Mouse (Mus musculus) cerebellum, adult 11-12 months (tissue): Measurements from ENCODE around the gene Trmt1l.
"Not testable (repeated sequence)": the region's sequence is repeated elsewhere in the genome, so short reads cannot be mapped to it uniquely, and the experiment has no call there.

Experiments
- DNase-seq: peaks from one replicate; pipeline ENCODE4 v3.0.0; 2022

The Trmt1l gene

DNA sequence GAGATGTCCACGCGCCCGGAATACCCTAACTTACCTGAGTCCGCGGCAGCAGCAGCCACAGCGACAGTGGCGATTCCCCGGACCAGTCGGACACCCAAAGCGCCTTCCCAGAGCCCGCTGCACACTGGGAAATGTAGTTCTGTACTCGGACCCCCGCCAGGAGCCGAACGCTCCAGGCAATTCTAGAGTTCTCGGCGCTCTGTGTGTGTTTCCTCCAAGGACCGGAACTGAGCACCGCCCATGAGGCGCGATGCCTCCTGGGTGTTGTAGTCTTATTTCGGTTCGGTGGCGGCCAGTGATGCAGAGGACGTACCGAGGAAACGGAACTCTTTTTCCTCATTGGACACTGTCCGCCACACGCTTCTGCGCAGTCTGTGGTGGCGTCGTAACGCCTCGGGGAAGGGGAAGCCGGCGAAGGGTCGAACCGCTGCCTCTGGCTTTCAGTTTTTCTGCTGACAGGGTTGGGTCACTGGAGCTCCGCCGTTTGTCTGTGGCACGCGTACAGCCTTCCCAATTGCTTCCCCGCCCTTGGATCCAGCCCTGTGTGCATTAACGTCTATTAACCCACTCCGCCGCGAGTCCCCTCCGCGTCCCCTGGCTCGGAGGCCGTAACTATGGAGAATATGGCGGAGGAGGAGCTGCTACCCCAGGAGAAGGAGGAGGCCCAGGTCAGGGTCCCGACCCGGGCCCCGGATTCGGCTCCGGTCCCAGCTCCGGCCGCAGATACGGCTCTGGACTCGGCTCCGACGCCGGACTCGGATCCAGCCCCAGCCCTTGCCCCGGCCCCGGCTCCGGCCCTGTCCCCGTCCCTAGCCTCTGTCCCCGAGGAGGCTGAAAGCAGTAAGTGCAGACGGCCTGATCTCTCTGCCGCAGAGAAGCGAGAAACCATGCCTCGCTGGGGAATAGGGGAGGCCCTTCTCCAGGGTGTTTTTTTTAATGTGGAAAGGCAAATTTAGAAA, at the start of gene Trmt1l, which contains the start of gene Swt1:
Gene Trmt1l (plus strand): TSS at position 280 of the 959 bp plus-strand sequence.
Gene Swt1 (minus strand): TSS at position 193 of the 959 bp plus-strand sequence.
- peak; percentile 99 for DNase-seq

DNA sequence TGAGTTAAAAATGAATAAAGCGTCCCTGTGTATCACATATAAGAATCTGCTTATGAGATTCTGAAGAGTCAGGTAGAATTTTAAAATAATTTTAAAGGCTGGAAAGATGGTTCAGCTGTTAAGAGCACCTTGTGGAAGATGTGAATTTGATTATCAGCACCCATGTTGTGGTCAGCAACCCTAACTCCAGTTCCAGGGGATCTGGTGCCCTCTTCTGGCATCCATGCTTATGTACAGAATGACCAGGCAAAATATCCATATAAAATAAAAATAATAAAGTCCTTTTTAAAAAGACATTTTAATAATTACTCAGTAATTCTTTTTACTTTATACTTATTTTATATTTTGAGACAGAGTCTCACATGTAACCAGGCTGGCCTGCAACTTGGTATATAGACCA, 38.3 kb upstream of the Trmt1l start:
- no peak for DNase-seq

DNA sequence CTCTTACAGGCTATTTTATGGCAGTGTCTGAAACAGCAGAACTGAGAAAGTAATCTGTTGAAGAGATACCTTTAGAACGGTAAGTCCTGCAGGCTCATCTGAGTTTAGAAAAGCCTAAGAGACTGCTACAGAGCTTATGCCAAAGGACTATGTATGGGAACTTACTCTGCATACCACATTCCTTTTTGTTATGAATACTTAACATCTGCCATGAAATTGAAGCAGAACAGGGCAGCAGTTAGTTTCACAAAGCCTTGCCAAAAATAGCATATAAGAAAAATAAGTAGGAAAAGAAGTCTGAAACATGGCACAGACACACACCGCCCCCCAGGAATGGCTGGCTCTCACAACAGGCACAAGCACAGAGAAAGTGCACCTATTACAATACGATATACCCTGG, 18.5 kb upstream of the Trmt1l start:
- no peak for DNase-seq

DNA sequence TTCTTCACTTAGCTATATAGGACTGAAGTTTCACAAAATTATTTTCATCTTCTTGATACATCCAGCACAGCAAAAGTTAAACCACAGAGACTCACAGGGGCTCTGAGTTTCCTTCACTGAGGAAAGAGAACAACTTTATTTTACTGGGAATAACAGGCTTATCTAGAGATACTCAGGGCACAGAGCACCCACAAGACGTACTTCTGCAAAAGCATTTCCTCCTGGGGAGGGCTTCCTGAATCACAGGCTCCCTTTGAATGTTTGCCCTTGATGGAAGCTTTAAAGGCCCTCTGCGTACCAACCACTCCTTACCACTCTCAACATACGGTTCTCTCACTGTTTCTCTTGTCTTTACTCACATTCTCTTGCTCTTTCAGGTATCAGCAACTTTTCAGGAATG, 6.2 kb upstream of the Trmt1l start:
- DNase-seq, result no peak

DNA sequence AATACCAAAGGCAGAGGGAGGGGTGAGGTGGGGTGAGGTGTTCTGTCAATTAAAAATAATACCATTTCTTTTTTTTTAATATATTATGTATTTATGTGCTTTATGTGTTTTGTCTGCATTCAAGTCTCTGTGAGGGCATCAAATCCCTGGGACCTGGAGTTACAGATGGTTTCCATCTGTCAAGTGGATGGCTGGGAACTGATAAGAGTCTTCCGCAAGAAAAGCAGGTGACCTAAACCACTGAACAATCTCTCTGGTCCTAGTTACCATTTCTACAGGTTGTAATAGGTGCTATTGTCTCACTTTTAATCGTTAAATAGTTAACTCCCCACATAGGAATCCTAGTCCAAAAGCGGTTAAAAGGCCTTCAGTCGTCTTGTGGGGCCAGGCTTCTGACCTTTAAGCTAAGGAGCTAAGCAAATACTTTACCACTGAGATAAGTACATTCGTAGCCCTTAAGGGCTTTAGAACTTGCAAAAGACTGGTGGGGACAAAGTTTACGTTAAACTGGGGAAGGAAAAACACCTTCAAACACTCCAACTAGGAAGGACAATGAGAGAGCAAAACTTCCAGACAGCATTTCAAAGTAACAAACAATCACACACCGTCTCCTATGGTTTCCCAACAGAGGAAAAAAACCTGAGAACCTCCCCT, 1.3 kb upstream of the Trmt1l start:
- DNase-seq, result no peak

DNA sequence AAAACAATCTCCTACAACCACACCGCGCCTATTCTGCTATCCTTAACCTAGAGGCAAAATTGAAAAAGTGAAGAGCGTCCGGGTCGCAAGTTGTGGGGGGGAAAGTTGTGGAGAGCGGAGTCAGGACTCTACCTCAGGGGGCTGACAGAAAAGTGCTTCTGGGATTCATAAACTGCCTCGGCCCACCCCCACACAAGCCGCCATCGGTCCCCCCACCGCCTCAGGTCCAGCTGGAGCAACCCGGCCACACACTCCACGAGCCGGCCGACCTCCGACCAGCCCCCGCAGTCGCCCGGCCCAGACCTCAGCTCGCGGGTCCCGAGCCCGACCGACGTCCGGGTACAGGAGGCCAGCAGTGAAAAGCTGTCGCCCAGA, 467 bp upstream of the Trmt1l start:
- DNase-seq, result no peak

DNA sequence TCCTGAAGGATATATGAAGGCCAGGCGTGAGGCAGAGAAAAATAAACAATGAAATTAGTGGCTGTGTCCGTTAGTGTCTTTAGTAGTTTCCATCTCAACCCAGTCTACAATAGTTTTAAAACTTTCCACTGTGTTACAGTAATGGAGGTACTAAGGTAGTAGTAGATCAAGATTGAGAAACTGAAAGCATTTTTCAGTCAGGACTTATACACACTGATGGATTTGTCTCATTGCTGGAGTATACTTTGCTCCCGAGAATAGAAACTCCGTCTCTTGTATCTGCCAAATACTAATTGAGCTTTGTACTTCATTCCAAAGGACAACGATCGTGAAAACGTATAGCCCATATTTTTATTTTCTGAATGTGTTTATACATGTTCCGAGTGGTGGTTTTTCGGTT, 974 bp downstream of the Trmt1l start:
- DNase-seq, result no peak

DNA sequence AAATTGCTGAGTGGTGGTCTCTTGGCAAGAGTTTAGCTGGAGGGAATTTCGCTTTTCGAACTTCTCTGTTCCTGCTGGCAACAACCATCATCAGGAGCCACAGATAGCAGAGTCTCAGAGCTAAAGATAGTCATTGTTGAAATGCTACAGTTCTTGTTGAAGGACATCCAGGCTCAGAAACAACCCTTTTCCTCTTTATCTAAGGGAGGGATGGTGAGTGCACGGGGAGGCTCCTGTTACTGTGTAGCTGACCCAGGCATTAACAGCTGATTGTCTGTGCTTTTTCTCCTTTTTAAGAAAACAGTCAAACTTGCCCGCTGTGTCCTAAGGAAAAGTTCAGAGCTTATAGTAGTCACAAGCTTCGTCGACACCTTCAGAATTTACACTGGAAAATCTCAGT, 7.1 kb downstream of the Trmt1l start:
- no peak for DNase-seq

DNA sequence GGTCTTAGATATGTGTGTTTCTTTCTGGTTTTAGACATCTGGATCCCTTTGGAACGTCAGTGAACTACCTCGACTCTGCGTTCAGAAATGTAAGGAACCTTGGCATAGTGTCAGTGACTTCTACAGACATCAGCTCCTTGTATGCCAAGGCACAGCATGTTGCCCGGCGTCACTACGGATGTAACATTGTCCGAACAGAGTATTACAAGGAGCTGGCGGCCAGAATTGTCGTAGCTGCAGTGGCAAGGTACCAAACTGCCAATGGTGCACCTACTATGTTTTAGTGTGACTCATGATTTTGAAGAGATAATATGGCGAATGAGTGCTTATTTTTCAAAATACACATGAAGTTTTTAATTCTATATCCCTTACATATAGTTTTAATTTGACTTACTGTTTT, 21.5 kb downstream of the Trmt1l start:
- DNase-seq, result peak; percentile 22

DNA sequence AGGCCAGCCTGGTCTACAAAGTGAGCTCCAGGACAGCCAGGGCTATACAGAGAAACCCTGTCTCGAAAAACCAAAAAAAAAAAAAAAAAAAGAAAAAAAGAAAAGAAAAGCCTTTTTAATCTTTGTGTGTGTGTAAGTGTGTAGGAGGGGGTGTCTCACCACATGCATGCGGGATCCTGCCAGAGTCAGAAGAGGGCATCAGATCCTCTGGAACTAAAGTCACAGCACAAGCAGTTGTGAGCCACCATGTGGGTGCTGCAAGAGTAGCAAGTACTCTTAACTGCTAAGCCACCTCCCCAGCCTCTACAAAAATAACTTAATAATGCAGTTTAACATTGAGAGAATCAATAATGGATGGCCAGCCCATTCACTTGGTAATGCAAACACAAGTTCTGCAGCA, 22.5 kb downstream of the Trmt1l start:
- no peak for DNase-seq

DNA sequence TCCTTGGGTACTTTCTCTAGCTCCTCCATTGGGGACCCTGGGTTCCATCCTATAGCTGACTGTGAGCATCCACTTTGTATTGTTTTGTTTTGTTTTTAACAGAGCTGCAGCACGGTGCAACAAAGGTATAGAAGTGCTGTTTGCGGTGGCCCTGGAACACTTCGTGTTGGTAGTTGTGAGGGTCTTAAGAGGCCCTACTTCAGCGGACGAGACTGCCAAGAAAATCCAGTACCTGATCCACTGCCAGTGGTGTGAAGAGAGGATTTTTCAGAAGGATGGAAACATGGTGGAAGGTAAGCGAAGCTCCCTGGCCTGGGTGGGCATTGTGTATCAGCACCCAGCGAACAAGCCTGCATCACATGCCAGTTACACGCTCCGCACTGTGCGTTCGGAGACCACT, 23.6 kb downstream of the Trmt1l start:
- no peak for DNase-seq

DNA sequence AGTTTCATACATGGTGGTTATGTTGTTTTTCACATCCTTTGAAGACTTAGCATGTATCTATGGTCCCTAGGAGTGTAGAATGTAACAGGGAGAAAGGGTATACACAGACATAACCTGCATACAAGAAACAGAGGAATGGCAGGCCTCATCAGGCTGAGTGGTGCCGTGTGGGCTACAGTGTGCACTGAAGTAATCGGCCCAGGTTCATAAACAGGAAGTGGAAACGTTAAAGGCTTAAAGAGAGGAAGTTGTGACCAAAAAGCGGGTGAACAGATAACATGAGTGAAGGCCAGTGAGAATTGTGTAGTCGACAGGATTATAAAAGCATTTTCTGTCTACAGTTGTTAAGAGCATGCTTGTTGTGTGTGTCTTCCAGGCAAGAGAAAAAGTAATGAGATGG, 28.7 kb downstream of the Trmt1l start:
- no peak for DNase-seq

DNA sequence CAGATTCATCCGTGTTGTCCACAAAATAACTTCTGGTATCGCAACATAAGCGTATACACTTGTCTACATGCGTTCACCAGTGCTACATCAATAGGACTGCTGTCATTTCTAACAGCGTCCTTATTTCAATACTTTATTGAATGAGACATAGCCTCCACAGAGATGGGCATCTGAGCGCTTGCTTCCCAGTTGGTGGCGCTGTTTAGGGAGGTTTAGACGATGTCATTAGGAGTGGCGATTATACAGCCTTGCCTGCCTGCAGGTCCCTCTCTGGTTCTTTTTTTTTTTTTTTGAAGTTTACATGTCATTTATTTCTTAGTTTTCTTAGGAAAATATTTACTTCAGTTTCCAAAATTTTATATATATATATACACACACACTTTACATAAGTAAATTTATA, 32.9 kb downstream of the Trmt1l start:
- no peak for DNase-seq

DNA sequence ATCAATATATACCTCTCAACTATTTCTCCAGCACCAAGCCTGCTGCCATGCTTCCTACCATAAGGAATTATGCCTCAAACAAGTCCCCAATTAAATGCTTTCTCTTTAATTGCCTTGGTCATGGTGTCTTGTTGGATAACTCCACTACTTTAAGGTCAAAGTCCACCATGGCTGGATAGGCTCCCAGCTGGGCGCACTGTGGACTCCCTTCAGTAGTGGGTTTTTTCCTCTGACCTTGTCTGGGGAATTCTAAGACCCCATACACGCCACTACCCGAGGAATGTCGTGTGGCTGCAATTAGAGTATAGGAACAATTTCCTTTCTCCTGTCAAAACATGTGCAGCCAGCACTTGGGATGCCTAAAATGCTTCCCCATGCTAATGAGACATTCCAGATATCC, 36.6 kb downstream of the Trmt1l start:
- DNase-seq, result no peak

DNA sequence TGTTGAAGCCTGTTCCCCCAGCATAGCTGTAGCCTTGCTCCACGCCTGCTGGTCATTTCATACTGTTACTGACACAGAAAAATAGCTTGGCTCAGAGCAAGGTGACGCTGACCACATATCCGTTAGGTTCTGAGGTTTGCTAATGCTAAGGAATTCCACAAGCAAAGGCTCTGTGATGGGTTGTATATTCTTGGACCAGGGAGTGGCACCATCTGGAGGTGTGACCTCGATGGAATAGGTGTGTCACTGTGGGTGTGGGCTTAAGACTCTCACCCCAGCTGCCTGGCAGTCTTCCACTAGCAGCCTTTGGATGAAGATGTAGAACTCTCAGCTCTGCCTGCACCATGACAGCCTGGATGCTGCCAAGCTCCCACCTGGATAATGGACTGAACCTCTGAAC, 38.2 kb downstream of the Trmt1l start:
- DNase-seq, result no peak

DNA sequence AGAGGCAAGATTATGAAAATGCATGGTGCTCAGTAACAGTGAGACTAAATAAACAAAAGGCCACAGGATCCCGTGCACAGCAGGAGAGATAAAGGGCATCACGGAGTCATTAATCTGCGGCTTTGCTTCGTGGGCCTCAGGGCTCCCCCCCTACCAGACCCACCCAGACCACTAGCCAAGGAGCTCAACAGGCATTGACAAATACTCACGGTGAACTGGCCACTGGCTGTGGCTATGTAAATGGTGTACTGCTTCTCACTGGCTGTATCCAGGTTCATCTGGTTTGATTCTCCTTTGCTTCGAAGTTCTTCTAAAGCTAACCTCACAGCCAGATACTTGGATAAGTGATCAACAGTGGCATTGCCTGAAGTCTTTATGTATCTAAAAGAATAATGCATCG, 43.1 kb downstream of the Trmt1l start:
- no peak for DNase-seq

DNA sequence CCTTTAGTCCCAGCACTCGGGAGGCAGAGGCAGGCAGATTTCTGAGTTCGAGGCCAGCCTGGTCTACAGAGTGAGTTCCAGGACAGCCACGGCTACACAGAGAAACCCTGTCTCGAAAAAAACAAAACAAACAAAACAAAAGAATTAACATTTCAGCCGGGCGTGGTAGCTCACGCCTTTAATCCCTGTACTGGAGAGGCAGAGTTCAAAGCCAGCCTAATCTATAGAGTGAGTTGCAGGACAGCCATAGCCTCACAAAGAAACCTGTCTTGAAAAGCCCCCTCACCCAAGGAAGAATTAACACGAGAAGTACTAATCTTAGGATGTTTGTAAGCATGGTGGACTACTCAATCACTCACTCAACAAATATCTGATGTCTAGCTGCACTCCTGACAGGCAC, 44.0 kb downstream of the Trmt1l start:
- DNase-seq, result not testable (repeated sequence)

DNA sequence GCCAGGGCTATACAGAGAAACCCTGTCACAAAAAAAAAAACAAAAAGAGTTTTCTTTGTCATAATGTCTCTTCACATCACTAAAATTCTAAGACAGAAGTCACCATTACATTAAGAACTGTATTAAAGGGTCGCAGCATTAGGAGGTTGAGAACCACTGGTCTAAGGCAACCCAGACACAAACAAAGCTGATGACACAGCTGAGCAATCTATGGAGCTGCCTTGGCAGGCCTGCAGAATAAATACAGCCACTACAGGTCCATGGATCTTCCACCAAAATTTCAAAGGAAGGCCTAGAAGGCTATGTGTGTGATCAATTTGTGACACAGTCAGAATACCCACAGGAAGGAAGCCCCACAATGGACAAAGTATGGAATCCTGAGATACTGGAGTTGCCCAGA, 54.2 kb downstream of the Trmt1l start:
- DNase-seq, result no peak

DNA sequence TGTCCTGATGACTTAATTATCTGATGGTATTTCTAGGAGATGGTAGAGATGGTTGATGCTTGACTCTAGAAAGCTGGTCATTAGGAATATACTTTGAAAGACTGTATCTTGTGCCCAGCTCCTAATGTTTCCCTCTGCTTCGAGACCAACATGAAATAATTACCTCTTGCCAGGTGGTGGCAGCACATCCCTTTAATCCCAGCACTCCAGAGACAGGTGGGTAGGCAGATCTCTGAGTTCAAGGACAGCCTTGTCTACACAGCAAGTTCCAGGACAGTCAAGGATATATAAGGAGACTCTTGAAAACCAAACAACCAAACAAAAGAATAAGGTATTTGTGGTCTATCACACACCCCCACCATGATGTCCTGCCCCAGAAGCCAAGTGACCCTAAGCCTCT, 55.2 kb downstream of the Trmt1l start:
- no peak for DNase-seq

DNA sequence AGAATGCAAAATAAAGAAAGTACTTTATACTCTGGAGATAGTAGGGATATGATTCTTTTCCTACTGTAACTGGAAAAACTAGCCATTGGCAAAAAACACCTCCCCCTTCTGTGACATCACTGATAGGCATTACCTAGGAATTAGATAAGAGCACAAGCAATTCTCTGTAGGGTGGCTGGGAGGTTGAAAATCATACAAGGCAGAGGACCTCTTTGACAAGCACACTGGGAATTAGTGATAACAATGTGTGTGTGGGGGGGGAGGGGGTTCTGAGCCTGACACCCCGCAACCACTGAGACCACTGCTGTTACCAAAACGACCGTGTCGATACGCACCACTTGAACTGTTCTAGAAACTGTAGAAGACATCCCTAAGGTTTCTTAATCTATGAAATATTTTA, 56.4 kb downstream of the Trmt1l start:
- DNase-seq, result no peak

DNA sequence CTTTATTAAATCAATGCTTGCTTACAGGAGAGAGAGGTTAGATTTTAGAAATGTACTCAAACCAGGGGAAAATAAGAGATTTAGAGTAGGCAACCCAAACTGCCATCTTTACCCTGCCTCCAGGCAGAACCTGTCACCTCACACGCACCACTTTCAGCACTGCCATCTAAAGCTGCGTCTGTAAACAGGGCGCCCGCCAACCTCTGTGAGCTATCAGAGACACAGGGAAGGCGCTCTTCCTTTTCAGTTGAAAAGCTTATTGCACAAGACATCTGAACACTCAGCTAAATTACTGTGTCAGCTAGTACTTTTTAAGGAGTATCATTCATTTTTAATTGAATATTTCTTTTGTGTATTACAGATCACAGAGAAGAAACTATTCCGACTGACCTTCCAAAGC, 61.5 kb downstream of the Trmt1l start:
- DNase-seq, result no peak

DNA sequence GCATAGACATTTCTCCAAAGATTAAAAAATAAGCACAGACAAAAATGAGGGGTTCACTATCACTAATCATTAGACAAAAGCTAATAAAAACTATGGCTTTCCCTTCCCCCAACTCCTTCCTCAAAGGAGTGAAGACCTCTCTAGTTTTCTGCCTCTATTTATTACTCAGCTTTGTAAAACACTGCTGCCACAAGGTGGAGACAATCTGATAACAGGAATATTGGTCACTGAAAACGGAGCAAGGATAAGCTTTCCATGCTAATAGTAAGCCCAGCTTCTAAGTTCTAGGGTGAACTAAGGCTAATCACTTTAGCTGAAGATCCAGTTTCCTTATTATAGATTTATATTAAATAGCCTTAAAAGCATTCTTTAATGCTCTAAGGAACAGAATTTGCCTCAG, 64.1 kb downstream of the Trmt1l start:
- DNase-seq, result no peak

DNA sequence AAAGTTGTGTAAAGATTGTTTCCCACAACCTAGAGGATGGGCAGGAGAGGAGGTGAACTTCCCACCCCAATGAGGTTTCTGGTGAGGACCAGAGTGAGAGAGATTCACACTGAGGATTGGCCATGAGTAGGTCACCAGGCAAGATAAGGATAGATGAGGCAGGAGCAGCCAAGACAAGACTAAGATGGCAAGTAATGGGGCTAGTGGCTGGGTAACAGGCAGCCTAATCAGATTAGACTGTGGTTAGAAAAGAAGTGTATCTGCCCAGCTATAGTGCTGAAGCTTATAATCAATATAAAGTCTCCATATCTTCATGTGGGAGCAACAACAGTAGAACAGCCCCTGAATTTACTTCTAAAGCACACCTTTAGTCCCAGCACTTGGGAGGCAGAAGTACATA, 65.5 kb downstream of the Trmt1l start:
- DNase-seq, result no peak

DNA sequence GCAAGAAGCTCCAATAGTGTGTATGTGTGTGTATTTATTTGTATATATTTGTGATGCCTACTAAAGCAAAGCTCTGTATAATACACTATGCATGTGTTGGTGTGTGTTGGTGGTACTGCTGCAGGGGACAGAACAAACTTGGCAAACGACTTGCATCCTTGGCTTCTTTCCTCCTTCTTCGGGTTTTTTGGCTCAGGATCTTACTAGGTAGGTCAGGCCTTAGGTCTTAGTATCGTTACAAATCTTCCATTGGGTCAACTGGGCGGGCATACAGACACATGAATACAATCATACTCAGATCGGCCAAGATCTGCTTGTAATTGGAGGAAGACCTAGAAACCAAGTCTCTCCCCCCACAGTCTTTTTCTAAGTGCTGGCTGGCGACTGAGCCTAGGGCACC, 66.4 kb downstream of the Trmt1l start:
- DNase-seq, result peak; percentile 15
